Mouse (Mus musculus) lung, adult 2 months (tissue): ENCODE results near the gene Ddias. TPM values are rescaled to one million over a fixed set of nuclear protein-coding genes. Genes with fewer than 3 reads are reported as not detected.
"Not testable (repeated sequence)": the region's sequence is repeated elsewhere in the genome, so short reads cannot be mapped to it uniquely, and the experiment has no call there.

Experiments
- DNase-seq: peaks from one replicate; pipeline ENCODE4 v3.0.0; 2022
- H3K4me1 ChIP-seq: fragments of 200-500 bp; 2 replicates; pipeline ENCODE4 v1.6.1; 2011; ENCODE audit warnings: low read length; ENCODE audit not compliant: control insufficient read depth, insufficient read depth
- H3K4me3 ChIP-seq: fragments of 200-500 bp; replicated peaks from 2 replicates; pipeline ENCODE3; 2011; ENCODE audit warnings: low read depth, mild to moderate bottlenecking, control low read depth, low read length; ENCODE audit errors: extremely low read depth
- CTCF ChIP-seq: fragments of 200-500 bp; IDR thresholded peaks from 2 replicates; pipeline ENCODE4 v1.5.1; 2011; ENCODE audit warnings: mild to moderate bottlenecking, low read length, control low read depth; ENCODE audit not compliant: insufficient read depth
- POLR2A ChIP-seq: fragments of 200-500 bp; IDR thresholded peaks from 2 replicates; pipeline ENCODE4 v1.6.1; 2011; ENCODE audit warnings: low read depth, mild to moderate bottlenecking, control low read depth, low read length, borderline replicate concordance; ENCODE audit errors: extremely low read depth
- WGBS: fragments of 180-500 bp; shearing (Covaris S2); methylation state at CpG from one replicate; pipeline ENCODE4 v1.1.7; 2018; 5-methylcytosine and 5-hydroxymethylcytosine counted together
- polyA plus RNA-seq: library from polyadenylated mRNA; depleted of rRNA; stranded (reverse); fragments of >200 nt; gene quantifications from 2 replicates; pipeline ENCODE4 v1.2.3, GENCODE M21; 2012; rRNA removed

The Ddias gene
- 0.03 and 0.07 TPM in 2 replicates for polyA plus RNA-seq

DNA sequence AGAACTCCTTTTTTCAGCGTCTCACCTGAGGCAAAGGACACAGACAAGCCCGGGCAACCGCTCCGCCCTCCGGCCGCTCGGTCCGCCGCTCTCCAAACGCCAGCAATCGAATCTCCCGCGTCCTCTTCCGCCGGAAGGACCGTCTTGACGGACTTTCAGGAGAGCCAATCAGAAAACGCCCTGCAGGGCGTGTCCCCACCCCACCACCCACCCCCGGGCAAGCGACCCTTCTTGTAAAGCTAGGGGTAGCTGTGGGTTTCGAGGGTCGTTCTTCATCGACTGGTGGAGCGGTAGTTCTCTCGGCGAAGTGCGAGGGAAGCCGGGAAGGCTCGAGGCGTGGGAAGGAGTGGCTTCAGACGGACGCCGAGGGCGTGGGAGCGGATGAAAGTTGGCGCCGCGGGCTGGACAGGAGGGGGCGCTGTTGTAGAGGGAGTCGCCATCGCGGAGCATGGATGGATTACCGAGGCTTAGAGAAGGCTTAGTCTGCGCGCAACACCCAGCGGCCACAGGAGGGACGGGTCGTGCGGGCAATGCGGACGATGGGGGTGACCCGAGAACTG lies at the start of gene Ddias, which contains the start of gene Prcp:
Gene Ddias, minus strand, starts transcription at position 132 of the 560 bp plus-strand sequence.
Gene Prcp, plus strand, starts transcription at position 355 of the 560 bp plus-strand sequence.
- DNase-seq: peak; percentile 95
- Histone ChIP-seq H3K4me1 (peaks cover 2% of the 10 kb centered on the region), H3K4me3 (peak within 1 kb of the TSS; percentile 92)
- TF ChIP-seq POLR2A: peak; percentile 56; the same call in 1 of the 2 replicates
- peak; percentile 76 for TF ChIP-seq CTCF
- under 1% methylated on average over 53 of the region's 53 CpGs for WGBS

DNA sequence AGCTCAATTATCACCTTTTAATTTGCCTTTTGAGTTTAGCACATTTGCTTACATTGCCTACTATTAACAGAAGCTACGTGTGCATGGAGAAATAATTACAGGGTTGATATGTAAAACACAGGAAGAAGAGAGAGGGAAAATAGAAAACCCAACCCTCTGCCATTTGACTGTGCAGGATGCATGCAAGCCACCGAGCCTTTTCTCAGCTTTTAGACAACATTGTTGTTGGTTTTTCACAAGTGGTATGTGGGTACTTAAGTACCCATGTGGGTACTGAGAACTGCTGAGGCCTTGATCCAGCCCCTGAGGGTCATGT lies 46.8 kb upstream of the Ddias start:
- 76% methylated on average over 2 of the region's 2 CpGs for WGBS
- TF ChIP-seq POLR2A (no peak), CTCF (no peak)

DNA sequence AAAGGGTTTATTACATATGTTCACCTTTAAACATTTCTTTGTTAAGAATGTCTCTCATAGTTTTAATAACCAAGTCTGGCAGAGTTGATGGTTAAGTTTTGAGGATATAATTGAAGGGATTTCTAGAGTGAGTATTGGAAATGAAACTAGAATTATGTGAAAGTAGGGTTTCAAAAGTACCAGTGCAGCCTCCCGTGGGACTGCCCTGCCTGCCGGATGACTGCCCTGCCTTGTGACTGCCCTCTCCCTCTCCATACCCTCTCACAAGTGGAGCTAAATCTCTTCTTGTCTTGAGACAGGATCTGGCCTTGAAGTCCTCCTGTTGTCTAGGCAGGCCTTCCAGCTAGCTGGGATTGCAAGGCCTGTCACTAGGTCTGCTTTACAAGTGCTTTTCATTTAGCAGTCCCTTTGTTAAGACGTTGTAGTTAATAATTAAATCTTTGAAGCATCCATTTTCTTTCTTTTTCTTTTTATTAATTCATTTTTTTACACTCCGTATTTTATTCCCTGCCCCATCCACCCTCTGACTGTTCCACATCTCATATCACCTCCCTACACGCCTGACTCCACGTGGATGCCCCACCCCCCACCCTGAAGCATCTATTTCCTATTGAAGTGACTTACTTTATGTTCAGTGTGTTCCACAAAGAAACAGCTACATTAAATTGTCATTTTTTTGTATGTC lies 46.3 kb upstream of the Ddias start:
- TF ChIP-seq CTCF: no peak
- TF ChIP-seq POLR2A: no peak
- 74% methylated on average over 6 of the region's 6 CpGs for WGBS
- H3K4me1 ChIP-seq: no peaks in the 10 kb centered on the region
- no peak overlapping the region for H3K4me3 ChIP-seq
- DNase-seq: no peak

More for the DNA sequence above, 46.8 kb upstream of the Ddias start:
- H3K4me1 ChIP-seq: no peaks in the 10 kb centered on the region
- DNase-seq: no peak
- H3K4me3 ChIP-seq: no peak overlapping the region

DNA sequence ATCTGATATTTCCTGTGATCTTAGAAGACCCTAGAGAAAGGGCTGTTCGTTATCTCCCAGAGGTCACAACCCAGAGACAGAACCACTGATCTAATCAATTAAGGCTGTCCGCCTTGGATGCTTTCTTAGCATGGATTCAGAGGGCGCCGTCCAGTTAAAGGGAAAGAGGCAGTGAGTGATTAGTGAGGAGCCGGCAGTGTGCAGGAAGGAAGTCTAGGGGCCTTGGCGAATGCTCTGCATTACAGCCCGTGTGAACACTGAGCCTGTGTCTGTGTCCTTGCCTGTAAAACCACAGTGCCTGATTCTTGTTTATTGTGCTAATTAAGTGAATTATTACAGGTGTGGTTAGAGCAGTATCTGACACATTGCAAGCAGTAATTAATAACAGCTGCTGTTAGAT lies 30.2 kb upstream of the Ddias start:
- WGBS: 32% methylated on average over 7 of the region's 7 CpGs
- H3K4me1 ChIP-seq, DNase-seq, H3K4me3 ChIP-seq: not testable (repeated sequence)

DNA sequence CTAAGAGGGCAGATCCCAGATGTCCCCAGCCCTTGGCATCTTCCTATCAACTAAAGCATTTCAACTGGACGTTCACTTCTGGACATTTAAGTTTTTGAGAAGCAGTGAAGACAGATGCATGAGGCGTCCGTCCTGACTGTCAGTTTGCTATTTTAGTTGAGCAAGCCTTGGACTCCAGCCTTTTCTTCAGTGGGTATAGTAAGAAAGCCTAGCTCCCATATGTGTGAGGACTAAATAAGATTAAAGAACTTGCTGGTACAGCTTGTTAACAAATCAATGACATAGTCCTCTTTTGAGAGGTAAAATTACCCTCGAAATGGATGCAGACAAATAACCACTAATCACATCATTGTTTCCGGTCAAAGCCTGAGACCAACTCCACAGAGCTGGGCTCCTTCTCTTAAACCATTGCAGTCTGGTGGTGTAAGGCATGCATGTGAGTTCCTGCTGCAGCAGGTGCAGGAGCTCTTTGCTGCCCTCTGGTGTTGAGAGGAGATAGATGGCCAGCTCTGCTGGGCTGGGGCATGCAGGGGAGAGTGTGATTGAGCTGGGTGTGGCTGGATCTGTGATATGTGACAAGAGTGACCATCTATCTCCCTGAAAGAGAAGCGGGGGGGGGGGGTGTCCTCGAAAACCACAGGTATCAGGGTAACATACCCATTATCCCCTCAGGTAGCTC lies 29.5 kb upstream of the Ddias start:
- TF ChIP-seq POLR2A: no peak
- TF ChIP-seq CTCF: peak; percentile 88
- Histone ChIP-seq H3K4me1 (no peaks in the 10 kb centered on the region), H3K4me3 (no peak overlapping the region)
- DNase-seq: peak; percentile 46
- WGBS: 39% methylated on average over 7 of the region's 7 CpGs

DNA sequence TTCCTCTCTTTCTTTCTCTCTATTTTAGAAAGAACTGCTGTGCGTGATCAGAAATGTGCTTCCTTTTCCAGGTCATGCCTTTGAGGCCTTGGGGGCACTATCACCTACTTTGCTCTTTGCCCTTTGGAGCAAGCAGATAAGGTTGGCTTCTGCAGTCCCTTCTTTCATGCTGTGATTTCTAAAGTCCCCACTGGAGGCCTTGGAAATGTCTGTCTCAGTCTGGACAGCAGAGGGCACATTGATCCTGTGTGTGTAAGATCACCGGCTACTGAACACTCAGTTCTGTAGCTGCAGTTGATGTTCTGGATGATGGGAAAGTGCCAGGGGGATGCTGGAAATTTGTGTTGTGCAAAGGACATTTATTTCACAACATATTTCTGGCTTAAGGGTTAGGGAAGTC lies 23.0 kb upstream of the Ddias start:
- no peak for DNase-seq
- no peaks in the 10 kb centered on the region for H3K4me1 ChIP-seq
- no peak for TF ChIP-seq CTCF

DNA sequence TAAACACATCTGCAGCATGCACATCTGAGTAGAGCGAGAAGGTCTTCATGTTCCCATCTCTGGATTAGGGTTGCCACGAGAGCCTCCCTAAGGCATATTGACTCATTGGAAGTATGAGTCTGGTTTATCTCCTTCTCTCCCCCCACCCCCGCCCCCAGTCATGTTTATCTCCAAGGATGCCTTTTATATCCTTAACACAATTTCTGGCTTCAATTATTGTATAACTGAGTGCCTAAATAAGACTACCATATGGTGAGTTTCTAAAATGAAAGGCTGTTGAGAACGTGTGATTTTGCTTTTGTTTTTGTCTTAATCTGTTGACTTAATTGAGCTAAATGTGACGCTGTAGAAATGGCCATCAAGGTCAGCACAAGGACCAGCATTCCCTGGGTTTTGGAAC lies 22.0 kb upstream of the Ddias start:
- peaks cover 3% of the 10 kb centered on the region; the same call in 1 of the 2 replicates for H3K4me1 ChIP-seq
- TF ChIP-seq POLR2A: no peak
- TF ChIP-seq CTCF: no peak
- DNase-seq: no peak
- 55% methylated on average over 5 of the region's 5 CpGs for WGBS
- H3K4me3 ChIP-seq: no peak overlapping the region

More for the DNA sequence above, 23.0 kb upstream of the Ddias start:
- no peak overlapping the region for H3K4me3 ChIP-seq
- WGBS: 31% methylated on average over 2 of the region's 2 CpGs

DNA sequence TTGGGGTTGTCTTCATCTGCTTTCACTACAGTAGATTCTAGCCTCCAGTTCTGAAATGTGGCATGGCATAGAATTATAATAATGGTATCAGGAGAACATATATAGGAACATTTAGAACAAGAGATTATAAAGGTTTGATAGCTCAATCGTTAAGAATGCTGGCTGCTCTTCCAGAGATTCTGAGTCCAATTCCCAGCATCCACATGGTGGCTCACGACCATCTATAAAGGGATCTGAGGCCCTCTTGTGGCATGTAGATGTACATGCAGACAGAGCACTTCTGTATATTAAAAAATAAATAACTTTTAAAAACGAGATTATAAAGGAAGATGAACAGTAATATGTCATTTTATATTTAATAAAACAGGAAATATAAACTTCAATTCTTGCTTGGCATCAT lies 19.4 kb upstream of the Ddias start:
- H3K4me1 ChIP-seq: peaks cover 6% of the 10 kb centered on the region; the same call in 1 of the 2 replicates
- WGBS: 28% methylated on average over 3 of the region's 3 CpGs
- TF ChIP-seq CTCF (peak; percentile 18; the same call in 1 of the 2 replicates), POLR2A (no peak)
- no peak for DNase-seq
- H3K4me3 ChIP-seq: no peak overlapping the region

DNA sequence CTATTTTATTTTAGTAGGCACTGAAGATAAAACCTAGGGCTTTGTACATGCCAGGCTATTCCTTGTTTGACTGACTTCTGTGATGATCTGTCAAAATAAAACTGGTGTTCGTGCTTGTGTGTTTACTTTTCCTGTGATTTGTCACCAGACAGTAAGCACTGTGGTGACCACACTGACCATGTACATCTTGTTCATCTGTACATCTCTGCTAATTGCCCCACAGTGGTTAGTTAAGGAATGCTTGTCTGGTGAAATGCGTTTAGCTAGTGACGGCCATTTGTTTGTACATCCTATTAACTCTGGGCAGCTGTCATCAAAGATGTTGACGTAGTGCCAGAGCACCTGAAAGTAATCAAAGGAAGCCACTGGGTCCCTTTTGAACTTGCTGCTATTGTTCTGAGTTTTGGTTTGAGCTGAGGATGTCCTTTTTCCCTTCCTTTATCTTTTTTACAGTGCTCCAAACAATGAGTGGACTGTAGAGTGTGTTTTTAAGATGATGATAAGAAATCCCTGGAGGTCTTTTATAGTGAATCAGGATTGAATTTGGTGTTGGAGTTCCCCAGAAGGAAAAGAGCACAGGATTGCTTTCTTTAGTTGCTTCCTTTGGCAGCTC lies 16.7 kb upstream of the Ddias start:
- TF ChIP-seq CTCF: no peak
- no peak for TF ChIP-seq POLR2A
- no peak for DNase-seq
- 20% methylated on average over 4 of the region's 4 CpGs for WGBS
- Histone ChIP-seq H3K4me3 (no peak overlapping the region), H3K4me1 (peaks cover 10% of the 10 kb centered on the region)

DNA sequence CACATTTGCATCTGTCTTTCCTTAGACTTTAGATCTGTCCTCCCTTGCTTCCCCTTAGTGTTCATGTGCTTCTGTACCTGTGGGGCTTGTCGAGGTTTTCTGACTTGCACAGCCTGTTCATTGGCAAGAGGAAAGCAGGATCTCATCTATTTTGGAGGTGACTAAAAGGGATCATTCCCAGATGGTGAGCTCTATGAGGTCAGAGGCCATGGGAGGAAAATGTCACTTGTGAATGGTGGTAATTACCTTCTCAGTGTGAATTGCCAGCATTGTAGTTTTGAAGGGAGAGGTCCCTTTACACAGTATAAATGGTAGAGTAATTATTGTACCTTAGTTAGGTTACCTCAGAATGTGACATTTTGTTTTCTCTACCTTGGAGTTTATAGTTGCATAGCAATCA lies 16.2 kb upstream of the Ddias start:
- H3K4me1 ChIP-seq: peaks cover 10% of the 10 kb centered on the region
- no peak for TF ChIP-seq CTCF
- no peak for TF ChIP-seq POLR2A
- DNase-seq: no peak
- WGBS: 32% methylated on average over 1 of the region's 1 CpGs
- H3K4me3 ChIP-seq: no peak overlapping the region
